Mouse (Mus musculus) myocyte (in vitro differentiated cells): Measurements from ENCODE around the gene Btk. TPM values are rescaled to one million over a fixed set of nuclear protein-coding genes. Genes with fewer than 3 reads are reported as not detected.

Source experiments
- H3K27me3 ChIP-seq: one replicate; pipeline ENCODE4 v1.6.1; 2011; ENCODE audit not compliant: control insufficient read depth, insufficient read depth, insufficient read length
- H3K36me3 ChIP-seq: one replicate; pipeline ENCODE4 v1.6.1; 2011; ENCODE audit not compliant: control insufficient read depth, insufficient read depth
- H3K4me2 ChIP-seq: one replicate; pipeline ENCODE4 v1.6.1; 2011; ENCODE audit warnings: low read depth, control low read depth
- H3K4me3 ChIP-seq: one replicate; pipeline ENCODE4 v1.5.1; 2011; ENCODE audit warnings: mild to moderate bottlenecking, control low read depth, moderate library complexity
- H3K79me2 ChIP-seq: one replicate; pipeline ENCODE4 v1.6.1; 2011; ENCODE audit not compliant: control insufficient read depth, insufficient read depth
- H3ac ChIP-seq: one replicate; pipeline ENCODE4 v1.6.1; 2011; ENCODE audit not compliant: control insufficient read depth, insufficient read length
- CEBPB ChIP-seq: IDR thresholded peaks from 2 replicates; pipeline ENCODE4 v1.6.1; 2011; ENCODE audit warnings: mild to moderate bottlenecking, moderate library complexity; ENCODE audit not compliant: poor library complexity, insufficient read depth, severe bottlenecking
- E2F4 ChIP-seq: IDR thresholded peaks from one replicate; pipeline ENCODE4 v1.6.1; 2011; ENCODE audit warnings: mild to moderate bottlenecking, control low read depth, moderate library complexity; ENCODE audit not compliant: insufficient read depth
- MYOG ChIP-seq, 3 experiments: IDR thresholded peaks; one replicate each; pipeline ENCODE4 v1.6.1; 2011; ENCODE audit warnings: control low read depth in 2 of 3, low read depth in 2 of 3, mild to moderate bottlenecking in 2 of 3; ENCODE audit not compliant: insufficient read length in 2 of 3, control insufficient read depth in 1 of 3, insufficient read depth in 1 of 3
- POLR2A ChIP-seq: IDR thresholded peaks from one replicate; pipeline ENCODE4 v1.6.1; 2011; ENCODE audit warnings: low read depth, mild to moderate bottlenecking, control low read depth, moderate library complexity; ENCODE audit not compliant: insufficient read length
- REST ChIP-seq: IDR thresholded peaks from one replicate; pipeline ENCODE4 v1.6.1; 2011; ENCODE audit warnings: mild to moderate bottlenecking, control low read depth, moderate library complexity; ENCODE audit not compliant: insufficient read depth, insufficient read length
- SRF ChIP-seq: IDR thresholded peaks from one replicate; pipeline ENCODE4 v1.6.1; 2011; ENCODE audit warnings: low read depth; ENCODE audit not compliant: control insufficient read depth, insufficient read length
- TCF12 ChIP-seq: IDR thresholded peaks from one replicate; pipeline ENCODE4 v1.6.1; 2011; ENCODE audit warnings: mild to moderate bottlenecking, control low read depth; ENCODE audit not compliant: poor library complexity, insufficient read depth, severe bottlenecking
- TCF3 ChIP-seq: IDR thresholded peaks from one replicate; pipeline ENCODE4 v1.6.1; 2011; ENCODE audit warnings: low read depth, control low read depth; ENCODE audit not compliant: insufficient read length
- USF1 ChIP-seq: IDR thresholded peaks from one replicate; pipeline ENCODE4 v1.6.1; 2011; ENCODE audit warnings: low read depth, mild to moderate bottlenecking, control low read depth, moderate library complexity
- polyA plus RNA-seq: library from polyadenylated mRNA; unstranded; fragments of >200 nt; fragmentation: generic; extraction: Trizol; gene quantifications from one replicate; pipeline ENCODE4 v1.2.1, GENCODE M21; 2012; ENCODE audit warnings: missing spikeins

Btk gene
- polyA plus RNA-seq, 1 experiment = not detected

DNA sequence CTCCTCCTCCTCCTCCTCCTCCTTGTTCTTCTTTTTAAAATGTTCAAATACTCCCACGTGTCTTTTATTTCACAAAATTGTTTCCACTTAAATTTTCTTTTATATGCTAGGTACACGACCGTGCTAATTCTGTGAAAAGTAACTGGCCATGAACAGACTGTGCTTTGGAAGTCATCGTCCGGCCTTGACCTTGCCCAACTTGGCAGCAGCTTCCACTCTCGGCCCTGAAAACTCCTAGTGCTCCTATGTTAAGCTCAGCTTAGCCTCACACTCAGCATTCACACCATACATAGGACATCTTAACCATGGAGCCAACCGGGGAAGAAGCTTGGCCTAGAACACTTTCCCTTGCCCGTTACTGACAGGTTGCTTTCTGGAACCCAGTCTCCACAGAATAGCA, 82.7 kb downstream of the Btk start:
- Histone ChIP-seq H3K79me2 (no peaks in the 10 kb centered on the region), H3ac (no peak overlapping the region), H3K4me2 (no peak overlapping the region), H3K4me3 (no peak overlapping the region), H3K27me3 (no peaks in the 10 kb centered on the region), H3K36me3 (no peaks in the 10 kb centered on the region)
- no peak for TF ChIP-seq E2F4
- TF ChIP-seq USF1 = no peak
- no peak for TF ChIP-seq REST
- TF ChIP-seq MYOG (IDR thresholded peaks at IDR 0.05; ENCODE audit: control insufficient read depth in 1 of 3, insufficient read depth in 1 of 3, insufficient read length in 2 of 3, low read depth in 2 of 3) = no peak
- TF ChIP-seq CEBPB = no peak
- no peak for TF ChIP-seq TCF3
- no peak for TF ChIP-seq TCF12
- TF ChIP-seq POLR2A = no peak
- TF ChIP-seq SRF = no peak

Other genes starting within 250 kb of the Btk start
- 8.0 TPM for gene Drp2, start 179.0 kb downstream of the Btk start, polyA plus RNA-seq
- 0.41 TPM for gene Taf7l, start 107.1 kb downstream of the Btk start, polyA plus RNA-seq
- 24.1 TPM for gene Timm8a1, start 41.7 kb downstream of the Btk start, polyA plus RNA-seq
- 1,272 TPM for gene Rpl36a, start 2.1 kb upstream of the Btk start, polyA plus RNA-seq
- gene Gla, start 17.6 kb upstream of the Btk start, polyA plus RNA-seq = 6.2 TPM
- 24.6 TPM for gene Hnrnph2, start 17.6 kb upstream of the Btk start, polyA plus RNA-seq
- 4.0 TPM for gene Armcx4, start 102.9 kb upstream of the Btk start, polyA plus RNA-seq
- 6.0 TPM for gene Armcx1, start 134.4 kb upstream of the Btk start, polyA plus RNA-seq
- 6.7 TPM for gene Armcx6, start 167.8 kb upstream of the Btk start, polyA plus RNA-seq
- gene Armcx3, start 173.0 kb upstream of the Btk start, polyA plus RNA-seq = 24.2 TPM
- gene Armcx2, start 225.7 kb upstream of the Btk start, polyA plus RNA-seq = 49.4 TPM